Mouse (Mus musculus): ENCODE data around the gene Paox.
A peak's percentile ranks its signal among the peaks of the same experiment; 100 is the strongest.

The Paox gene

DNA sequence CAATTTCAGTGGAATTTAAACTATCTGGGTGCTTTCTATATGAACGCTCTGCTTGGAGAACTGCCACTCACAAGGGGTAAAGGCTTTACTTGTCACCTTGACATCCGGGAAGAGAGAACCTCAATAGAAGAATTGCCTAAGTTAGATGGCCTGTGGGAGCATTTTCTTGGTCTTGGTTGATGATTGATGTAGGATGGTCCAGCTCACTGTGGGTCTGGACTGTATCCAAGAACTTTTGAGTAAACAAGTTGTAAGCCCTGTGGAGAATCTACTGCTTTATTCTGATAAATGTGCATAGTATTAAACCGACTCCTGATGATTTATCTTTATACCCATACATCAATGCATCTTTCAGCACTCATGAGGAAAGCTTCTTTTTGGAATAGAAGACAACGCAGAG is 53.8 kb downstream of the Paox start:
- DNase-seq (ENCODE audit: low spot score in 2 of 2), result no peak

DNA sequence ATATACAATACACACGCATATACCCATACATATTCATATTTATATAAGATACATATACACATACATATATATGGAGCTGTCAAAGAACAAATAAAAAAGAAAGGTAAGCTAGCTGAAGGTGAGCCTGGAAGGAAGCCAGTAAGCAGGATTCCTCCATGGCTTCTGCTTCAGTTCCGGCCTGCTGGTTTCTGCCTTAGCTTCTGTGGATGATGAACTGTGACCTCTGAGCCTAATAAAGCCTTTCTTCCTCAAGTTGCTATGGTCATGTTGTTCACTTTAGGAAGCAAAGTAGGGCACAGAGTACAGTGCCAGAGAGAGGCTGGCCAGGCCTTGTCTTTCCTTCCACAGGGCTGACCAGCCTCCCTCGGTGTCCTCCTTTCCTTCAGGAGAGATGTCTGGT is 55.3 kb downstream of the Paox start:
- no peak for DNase-seq (ENCODE audit: low spot score in 2 of 2)

DNA sequence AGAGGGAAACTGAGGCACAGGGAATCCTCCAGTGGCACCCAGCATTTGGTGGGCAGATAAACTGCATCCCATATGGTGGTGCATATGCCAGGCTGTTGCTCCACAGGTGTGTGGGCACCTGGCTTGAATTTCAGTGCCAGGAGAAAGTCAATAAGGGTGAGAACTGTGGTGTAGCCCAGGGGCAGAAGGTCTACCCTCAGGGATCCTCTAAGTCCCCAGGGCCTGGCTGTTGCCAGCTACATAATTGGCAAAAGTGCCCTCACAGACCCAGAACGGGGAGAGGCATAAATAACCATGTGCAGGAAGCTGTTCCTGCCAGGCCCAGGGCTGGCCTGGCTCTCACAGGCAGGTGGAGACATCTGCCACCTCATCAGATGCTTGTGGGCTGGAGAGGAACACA is 57.3 kb downstream of the Paox start, which contains the start of gene Olfr523:
Gene Olfr523 (plus strand): TSS at position 282 of the 400 bp plus-strand sequence.
- peak in 1 of 2 experiments; percentile 47 for DNase-seq (ENCODE audit: low spot score in 2 of 2)

DNA sequence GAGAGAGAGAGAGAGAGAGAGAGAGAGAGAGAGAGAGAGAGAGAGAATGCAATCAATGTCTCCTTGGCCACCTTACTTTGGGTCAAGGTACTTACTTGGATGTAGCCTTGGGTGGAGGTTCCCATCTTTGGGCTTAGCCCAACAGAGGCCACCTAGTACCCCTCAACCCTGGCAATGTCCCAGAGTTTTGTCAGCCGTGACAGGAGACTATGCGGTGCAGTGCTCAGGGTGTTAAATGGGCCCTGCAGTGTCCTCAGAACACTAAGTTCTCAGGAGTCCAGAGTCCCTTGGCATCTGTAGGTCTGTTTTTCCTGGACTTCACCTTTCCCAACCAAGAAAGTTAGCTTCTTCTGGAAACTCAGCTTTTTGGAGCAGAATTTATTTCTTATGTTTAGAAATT is 63.6 kb downstream of the Paox start:
- no peak for DNase-seq (ENCODE audit: low spot score in 2 of 2)

DNA sequence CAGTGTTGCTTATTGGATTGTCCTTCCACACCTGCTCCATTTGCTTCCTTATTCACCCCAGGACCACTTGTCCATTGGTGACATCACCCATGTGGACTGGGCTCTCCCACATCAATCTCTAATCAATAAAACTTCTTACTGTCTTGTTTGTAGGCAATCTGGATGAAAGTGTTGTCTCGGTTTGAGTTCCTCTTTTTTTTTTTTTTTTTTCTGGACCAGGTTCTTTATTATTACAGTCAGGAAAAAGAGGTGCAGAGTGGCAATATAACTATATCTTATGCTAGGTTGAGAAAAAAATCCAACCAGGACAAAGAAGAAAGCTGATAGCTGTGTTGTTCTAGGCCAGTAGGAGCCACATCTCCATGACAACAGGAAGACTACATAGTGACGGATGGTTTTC is 65.1 kb downstream of the Paox start:
- no peak for DNase-seq (ENCODE audit: low spot score in 2 of 2)

DNA sequence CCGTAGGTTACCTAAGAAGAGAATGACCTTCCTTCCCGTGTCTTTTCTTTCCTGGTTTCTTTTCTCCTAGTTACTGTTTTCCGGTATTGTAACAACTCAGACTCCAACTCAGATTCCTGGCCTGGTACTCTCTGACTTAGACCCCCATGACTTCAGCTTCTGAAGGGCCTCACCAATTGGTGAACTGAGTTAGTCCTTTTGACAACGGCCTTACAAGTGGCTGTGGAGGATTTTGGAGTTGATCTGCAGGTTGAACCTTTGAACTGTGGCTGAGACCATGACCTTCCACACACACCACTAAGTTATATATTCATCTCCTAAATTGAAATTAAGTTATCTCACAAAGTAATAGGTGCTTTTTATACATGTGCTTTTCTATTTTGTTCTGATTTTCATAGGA is 68.6 kb downstream of the Paox start:
- no peak for DNase-seq (ENCODE audit: low spot score in 2 of 2)

Data from cerebellum, postnatal 4 days (tissue).